Comparison of ENCODE assay signal across 8 mouse cellular contexts in genomic region chr2:118702883-118703761, GRCm38 (mm10). TPM values are rescaled to one million over a fixed set of nuclear protein-coding genes. Genes with fewer than 3 reads are reported as not detected.
DNase-seq lines count a peak whose midpoint lies in the region; TF ChIP-seq lines count a peak whose summit lies in the region.

No protein-coding gene starts in this region.

- peaks cover 59% of the 10 kb centered on the region for H3K4me1 ChIP-seq in heart, embryonic 10.5 days

- peak overlapping the region; percentile 61 for H3K4me3 ChIP-seq in heart, embryonic 10.5 days
- H3K4me3 ChIP-seq in gastrocnemius, adult 2 months, result peak overlapping the region; percentile 78

- no peaks in the 10 kb centered on the region for H3K9me3 ChIP-seq in heart, embryonic 10.5 days

- under 1% methylated on average over 93 of the region's 93 CpGs for WGBS in heart, embryonic 10.5 days

- peak overlapping the region; percentile 63 for H3K27ac ChIP-seq in heart, embryonic 10.5 days
- no peak overlapping the region for H3K27ac ChIP-seq in gastrocnemius, adult 2 months

- peaks cover 99% of the 10 kb centered on the region for H3K27me3 ChIP-seq in heart, embryonic 10.5 days (ENCODE audit: insufficient read depth, poor library complexity, severe bottlenecking)

- TF ChIP-seq CTCF in gastrocnemius, adult 2 months (IDR thresholded peaks at IDR 0.05), result peak; percentile 58

- no peak for DNase-seq in heart, embryonic 10.5 days (ENCODE audit: low spot score)
- no peak for DNase-seq in heart, adult 9 months (ENCODE audit: low spot score in 2 of 2)
- peak; percentile 67 for DNase-seq in adrenal gland, postnatal 10 days
- DNase-seq in gastrocnemius, adult 2 months, result peak; percentile 75
- peak; percentile 58 for DNase-seq in kidney, adult 9 months
- DNase-seq in lung, postnatal 10 days, result peak; percentile 69
- peak; percentile 41 to 43 for DNase-seq in spleen, postnatal 36 days (ENCODE audit: low spot score in 2 of 2)
- no peak for DNase-seq in left cerebral cortex, postnatal 4 days

- no peaks in the 10 kb centered on the region for H3K36me3 ChIP-seq in heart, embryonic 10.5 days

- intact Hi-C loops in gastrocnemius, adult 2 months (cut with DNase I), result loop anchor here (1.0 kb wide), 1 partner anchor 180 kb away; no protein-coding TSS in a partner anchor
- intact Hi-C loops in left cerebral cortex, postnatal 4 days (cut with DNase I), result loop anchor here (5.0 kb wide), 1 partner anchor 44 kb away; the partner anchor contains the start of gene Inafm2

RNA-seq across cellular contexts. Expression of gene Ankrd63, which starts 0.6 kb away (rescaled TPM):
- polyA plus RNA-seq in heart, embryonic 10.5 days (2016; fragmentation: Nextera tagmentation; extraction: Ambion mirVana), result 0.16 and 0.63 TPM in 2 replicates
- under 1 TPM; 0.09 to 0.15 TPM for total RNA-seq in adrenal gland, postnatal 10 days (2021)
- total RNA-seq in gastrocnemius, adult 2 months (2021), result under 1 TPM in 1 of 2 experiments, not detected in 1; 0.06 TPM
- 1 to 10 TPM; 2.2 to 2.5 TPM for total RNA-seq in left cerebral cortex, postnatal 4 days (2021)

RNA-seq across cellular contexts. Expression of gene Plcb2, which starts 25.1 kb away (rescaled TPM):
- 1.4 and 1.6 TPM in 2 replicates for polyA plus RNA-seq in heart, embryonic 10.5 days (2016; fragmentation: Nextera tagmentation; extraction: Ambion mirVana)
- total RNA-seq in adrenal gland, postnatal 10 days (2021), result 1 to 10 TPM; 1.8 to 3.0 TPM
- total RNA-seq in gastrocnemius, adult 2 months (2021), result under 1 TPM; 0.11 to 0.43 TPM
- 1 to 10 TPM; 1.8 to 2.1 TPM for total RNA-seq in left cerebral cortex, postnatal 4 days (2021)

RNA-seq across cellular contexts. Expression of gene Pak6, which starts 40.0 kb away (rescaled TPM):
- polyA plus RNA-seq in heart, embryonic 10.5 days (2016; fragmentation: Nextera tagmentation; extraction: Ambion mirVana), result 1.7 and 4.1 TPM in 2 replicates
- total RNA-seq in adrenal gland, postnatal 10 days (2021), result 10 to 100 TPM in 1 of 2 experiments, 1 to 10 TPM in 1; 8.0 to 13.6 TPM
- total RNA-seq in gastrocnemius, adult 2 months (2021), result not detected
- 100 to 1,000 TPM; 142 to 154 TPM for total RNA-seq in left cerebral cortex, postnatal 4 days (2021)

RNA-seq across cellular contexts. Expression of gene Inafm2, which starts 42.4 kb away (rescaled TPM):
- 22.6 and 34.8 TPM in 2 replicates for polyA plus RNA-seq in heart, embryonic 10.5 days (2016; fragmentation: Nextera tagmentation; extraction: Ambion mirVana)
- total RNA-seq in adrenal gland, postnatal 10 days (2021), result 10 to 100 TPM; 27.3 to 27.9 TPM
- 1 to 10 TPM; 5.2 to 5.8 TPM for total RNA-seq in gastrocnemius, adult 2 months (2021)
- 10 to 100 TPM; 17.8 to 19.7 TPM for total RNA-seq in left cerebral cortex, postnatal 4 days (2021)

RNA-seq across cellular contexts. Expression of gene Ccdc9b, which starts 59.3 kb away (rescaled TPM):
- 0.94 and 1.8 TPM in 2 replicates for polyA plus RNA-seq in heart, embryonic 10.5 days (2016; fragmentation: Nextera tagmentation; extraction: Ambion mirVana)
- 1 to 10 TPM; 3.2 to 5.5 TPM for total RNA-seq in adrenal gland, postnatal 10 days (2021)
- 10 to 100 TPM; 14.6 to 20.8 TPM for total RNA-seq in gastrocnemius, adult 2 months (2021)
- 1 to 10 TPM; 1.8 to 2.1 TPM for total RNA-seq in left cerebral cortex, postnatal 4 days (2021)

Comparison
In these comparisons a context has a peak if more than half of its experiments do, and no peak if none do; other contexts are left out.
1. DNase-seq: peak in adrenal gland, postnatal 10 days (single experiment), gastrocnemius, adult 2 months (single experiment), kidney, adult 9 months (single experiment), lung, postnatal 10 days (single experiment) and spleen, postnatal 36 days (2 of 2); none in heart, embryonic 10.5 days (single experiment), heart, adult 9 months (0 of 2) and left cerebral cortex, postnatal 4 days (single experiment).
2. RNA of gene Pak6, which starts 40.0 kb away (total RNA-seq): 142 to 154 TPM in left cerebral cortex, postnatal 4 days; 8.0 to 13.6 TPM in adrenal gland, postnatal 10 days and not detected in gastrocnemius, adult 2 months; every median in the first group is over 4 times any median in the second.